Mouse (Mus musculus) limb, embryonic 13.5 days (tissue): ENCODE results near the gene Calcr. TPM values are rescaled to one million over a fixed set of nuclear protein-coding genes. Genes with fewer than 3 reads are reported as not detected.
"Not testable (repeated sequence)": the region's sequence is repeated elsewhere in the genome, so short reads cannot be mapped to it uniquely, and the experiment has no call there.

Experiments
- ATAC-seq: fragments of 200-750 bp; cut with Nextera tagmentation; 2 replicates; pipeline ENCODE4 v1.8.0; 2017; ENCODE audit warnings: low read depth, moderate number of reproducible peaks, moderate TSS enrichment; ENCODE audit not compliant: low FRiP score
- H3K27ac ChIP-seq: fragments of 300-500 bp; sonication (generic); 2 replicates; pipeline ENCODE4 v1.5.1; 2015; ENCODE audit warnings: inconsistent platforms, mild to moderate bottlenecking, moderate library complexity
- H3K27me3 ChIP-seq: fragments of 300-500 bp; sonication (generic); 2 replicates; pipeline ENCODE4 v1.6.1; 2015; ENCODE audit warnings: mild to moderate bottlenecking, inconsistent platforms
- H3K36me3 ChIP-seq: fragments of 300-500 bp; sonication (generic); 2 replicates; pipeline ENCODE4 v1.6.1; 2015; ENCODE audit warnings: inconsistent platforms, mild to moderate bottlenecking, moderate library complexity
- H3K4me1 ChIP-seq: fragments of 300-500 bp; sonication (generic); 2 replicates; pipeline ENCODE4 v1.6.1; 2015; ENCODE audit warnings: inconsistent platforms
- H3K4me2 ChIP-seq: fragments of 300-500 bp; sonication (generic); replicated peaks from 2 replicates; pipeline ENCODE4 v1.6.1; 2015; ENCODE audit warnings: inconsistent platforms, mild to moderate bottlenecking, moderate library complexity
- H3K4me3 ChIP-seq: fragments of 300-500 bp; sonication (generic); 2 replicates; pipeline ENCODE4 v1.5.1; 2015; ENCODE audit warnings: moderate library complexity, mild to moderate bottlenecking, inconsistent platforms
- H3K9ac ChIP-seq: fragments of 300-500 bp; sonication (generic); 2 replicates; pipeline ENCODE4 v1.6.1; 2015; ENCODE audit warnings: mild to moderate bottlenecking, inconsistent platforms
- H3K9me3 ChIP-seq: fragments of 300-500 bp; sonication (generic); 2 replicates; pipeline ENCODE4 v1.6.1; 2016; ENCODE audit warnings: inconsistent platforms
- WGBS: fragments of 180-500 bp; shearing (Covaris S2); methylation state at CpG from one replicate; pipeline ENCODE4 v1.1.7; 2015; 5-methylcytosine and 5-hydroxymethylcytosine counted together
- microRNA counts: library from miRNA; unstranded; fragments of <30 nt; microRNA quantifications from one replicate; lab custom pipeline; 2016
- microRNA-seq: library from miRNA; unstranded; fragments of <30 nt; microRNA quantifications from one replicate; pipeline ENCODE4, GENCODE M21; 2016
- polyA plus RNA-seq: library from polyadenylated mRNA; unstranded; fragments of >200 nt; fragmentation: Nextera tagmentation; extraction: Ambion mirVana; gene quantifications from 2 replicates; pipeline ENCODE4 v1.2.1, GENCODE M21; 2015

Gene Calcr
- polyA plus RNA-seq, 1 experiment from 2014 or later = 0.09 TPM

GRCm38 (mm10) chr6:3671941-3672340 lies 92.6 kb downstream of the Calcr start:
- not testable (repeated sequence) for H3K27me3 ChIP-seq, H3K9ac ChIP-seq, H3K4me2 ChIP-seq, H3K36me3 ChIP-seq, H3K27ac ChIP-seq, H3K4me1 ChIP-seq, H3K4me3 ChIP-seq, H3K9me3 ChIP-seq, ATAC-seq
- WGBS = 92% methylated on average over 4 of the region's 4 CpGs

GRCm38 (mm10) chr6:3664147-3664716 lies 100.3 kb downstream of the Calcr start:
- ATAC-seq = no peak
- H3K36me3 ChIP-seq = no peaks in the 10 kb centered on the region
- 77% methylated on average over 10 of the region's 10 CpGs for WGBS
- H3K27ac ChIP-seq = no peak overlapping the region
- no peaks in the 10 kb centered on the region for H3K9me3 ChIP-seq
- H3K4me2 ChIP-seq = no peak overlapping the region
- no peak overlapping the region for H3K4me3 ChIP-seq
- no peak overlapping the region for H3K9ac ChIP-seq
- no peaks in the 10 kb centered on the region for H3K4me1 ChIP-seq
- H3K27me3 ChIP-seq = no peaks in the 10 kb centered on the region

- Histone ChIP-seq H3K4me1 (no peaks in the 10 kb centered on the region), H3K9me3 (no peaks in the 10 kb centered on the region), H3K4me2 (no peak overlapping the region), H3K4me3 (no peak overlapping the region), H3K27ac (no peak overlapping the region), H3K27me3 (no peaks in the 10 kb centered on the region), H3K9ac (no peak overlapping the region), H3K36me3 (no peaks in the 10 kb centered on the region)
- 88% methylated on average over 4 of the region's 4 CpGs for WGBS
- no peak for ATAC-seq
These were observed 106.1 kb downstream of the Calcr start for GRCm38 (mm10) chr6:3658405-3658804.

MicroRNA genes within 50 kb of the gene (microRNA counts, 519-probe panel; counts per million panel counts)
- microRNA mmu-miR-489 (lab: Ali Mortazavi, UCI) = 1,375 counts per million, percentile 14 among the panel's probes with 10 or more counts
- not detected for microRNA mmu-miR-653 (lab: Ali Mortazavi, UCI)

Small RNAs within 50 kb of the gene (microRNA-seq; reads per million reads assigned to microRNA genes)
- gene Mir489 (0.52 reads per million), gene Mir653 (0.87 reads per million)

Other genes starting within 250 kb of the Calcr start
- 1.2 and 1.5 TPM in 2 replicates for gene Tfpi2, start 224.2 kb upstream of the Calcr start, polyA plus RNA-seq
- gene Gngt1, start 229.1 kb upstream of the Calcr start, polyA plus RNA-seq = not detected in 2 replicates
- 69.8 and 71.7 TPM in 2 replicates for gene Gng11, start 239.2 kb upstream of the Calcr start, polyA plus RNA-seq